Mouse (Mus musculus) spleen, postnatal 10 days (tissue): ENCODE data around the gene Sowaha.
"Not testable (repeated sequence)": the region's sequence is repeated elsewhere in the genome, so short reads cannot be mapped to it uniquely, and the experiment has no call there.

Experiments
- DNase-seq, 2 experiments: peaks; one replicate each; pipeline ENCODE4 v3.0.0; 2021 to 2022; ENCODE audit warnings: low spot score in 2 of 2

Sowaha gene

GRCm38 (mm10) chr11:53441921-53442320 is 38.2 kb downstream of the Sowaha start:
- no peak for DNase-seq

GRCm38 (mm10) chr11:53436338-53436737 is 43.7 kb downstream of the Sowaha start:
- no peak for DNase-seq

- no peak for DNase-seq
Measured at GRCm38 (mm10) chr11:53435504-53435903, 44.6 kb downstream of the Sowaha start.

- no peak for DNase-seq
Measured at GRCm38 (mm10) chr11:53433057-53433456, 47.0 kb downstream of the Sowaha start.

- no peak for DNase-seq
Measured at GRCm38 (mm10) chr11:53431347-53432056, 48.6 kb downstream of the Sowaha start.

GRCm38 (mm10) chr11:53430670-53431346 is 49.3 kb downstream of the Sowaha start, which contains the start of the genes Uqcrq and Gdf9:
Uqcrq (minus strand) TSS chr11:53430831.
Gdf9 (plus strand) TSS chr11:53431023.
- DNase-seq, result peak; percentile 96 to 99

GRCm38 (mm10) chr11:53430300-53430669 is 49.8 kb downstream of the Sowaha start:
- DNase-seq, result no peak

- no peak for DNase-seq
Measured at GRCm38 (mm10) chr11:53429182-53429581, 50.9 kb downstream of the Sowaha start.

GRCm38 (mm10) chr11:53428716-53429057 is 51.4 kb downstream of the Sowaha start:
- DNase-seq, result no peak

- no peak for DNase-seq
Measured at GRCm38 (mm10) chr11:53427993-53428715, 51.9 kb downstream of the Sowaha start.

- not testable (repeated sequence) for DNase-seq
Measured at GRCm38 (mm10) chr11:53426914-53427313, 53.2 kb downstream of the Sowaha start.
